Mouse (Mus musculus): ENCODE results near the gene Artn. TPM values are rescaled to one million over a fixed set of nuclear protein-coding genes. Genes with fewer than 3 reads are reported as not detected.

Gene Artn
- polyA plus RNA-seq, 1 experiment from 2014 or later = 0.58 TPM

GRCm38 (mm10) chr4:117882701-117883691 is 46.6 kb downstream of the Artn start, which contains the start of gene B4galt2:
TSS of gene B4galt2 (minus strand) at chr4:117883487.
- 1% methylated on average over 97 of the region's 103 CpGs for WGBS
- Histone ChIP-seq H3K9me3 (no peaks in the 10 kb centered on the region), H3K4me1 (peaks cover 69% of the 10 kb centered on the region), H3K27me3 (ENCODE audit: poor library complexity, severe bottlenecking) (no peaks in the 10 kb centered on the region), H3K4me3 (peak within 1 kb of the TSS; percentile 92), H3K27ac (peak within 1 kb of the TSS; percentile 96), H3K36me3 (replicated peaks) (peaks cover 58% of the 10 kb centered on the region)
- DNase-seq (ENCODE audit: extremely low spot score, low spot score) = peak; percentile 68

- H3K36me3 ChIP-seq (replicated peaks) = peaks cover 76% of the 10 kb centered on the region
- H3K27me3 ChIP-seq (ENCODE audit: poor library complexity, severe bottlenecking) = no peaks in the 10 kb centered on the region
- H3K9me3 ChIP-seq = no peaks in the 10 kb centered on the region
- no peak overlapping the region for H3K4me3 ChIP-seq
- H3K27ac ChIP-seq = no peak overlapping the region
- H3K4me1 ChIP-seq = peaks cover 35% of the 10 kb centered on the region
- no peak for DNase-seq (ENCODE audit: extremely low spot score, low spot score)
- WGBS = 87% methylated on average over 5 of the region's 5 CpGs
Observed at GRCm38 (mm10) chr4:117878703-117879102, 50.9 kb downstream of the Artn start.

- Histone ChIP-seq H3K27me3 (ENCODE audit: poor library complexity, severe bottlenecking) (no peaks in the 10 kb centered on the region), H3K27ac (no peak overlapping the region), H3K4me3 (no peak overlapping the region), H3K9me3 (no peaks in the 10 kb centered on the region), H3K4me1 (peaks cover 33% of the 10 kb centered on the region), H3K36me3 (replicated peaks) (peaks cover 80% of the 10 kb centered on the region)
- no peak for DNase-seq (ENCODE audit: extremely low spot score, low spot score)
- WGBS = 82% methylated on average over 10 of the region's 10 CpGs
Observed at GRCm38 (mm10) chr4:117878301-117878700, 51.3 kb downstream of the Artn start.

Other genes with a start within 250 kb of the Artn start
- 72.3 and 76.1 TPM in 2 replicates for gene Dmap1, start 247.5 kb downstream of the Artn start, polyA plus RNA-seq (2016; fragmentation: Nextera tagmentation; extraction: Ambion mirVana)
- gene Gm12845, start 205.4 kb downstream of the Artn start, polyA plus RNA-seq (2016; fragmentation: Nextera tagmentation; extraction: Ambion mirVana) = not detected in 2 replicates
- not detected in 2 replicates for gene Klf17, start 164.1 kb downstream of the Artn start, polyA plus RNA-seq (2016; fragmentation: Nextera tagmentation; extraction: Ambion mirVana)
- 7.0 and 9.1 TPM in 2 replicates for gene Slc6a9, start 95.3 kb downstream of the Artn start, polyA plus RNA-seq (2016; fragmentation: Nextera tagmentation; extraction: Ambion mirVana)
- gene Ccdc24, start 57.2 kb downstream of the Artn start, polyA plus RNA-seq (2016; fragmentation: Nextera tagmentation; extraction: Ambion mirVana) = 1.2 TPM in 2 replicates
- gene B4galt2, start 46.3 kb downstream of the Artn start, polyA plus RNA-seq (2016; fragmentation: Nextera tagmentation; extraction: Ambion mirVana) = 20.9 and 21.8 TPM in 2 replicates
- 160 and 166 TPM in 2 replicates for gene Atp6v0b, start 42.4 kb downstream of the Artn start, polyA plus RNA-seq (2016; fragmentation: Nextera tagmentation; extraction: Ambion mirVana)
- 29.1 and 29.3 TPM in 2 replicates for gene Dph2, start 37.7 kb downstream of the Artn start, polyA plus RNA-seq (2016; fragmentation: Nextera tagmentation; extraction: Ambion mirVana)
- gene Ipo13, start 14.8 kb downstream of the Artn start, polyA plus RNA-seq (2016; fragmentation: Nextera tagmentation; extraction: Ambion mirVana) = 63.2 and 67.3 TPM in 2 replicates
- 5.8 and 5.9 TPM in 2 replicates for gene St3gal3, start 205.2 kb upstream of the Artn start, polyA plus RNA-seq (2016; fragmentation: Nextera tagmentation; extraction: Ambion mirVana)